ENCODE assay signal across 13 mouse cellular contexts in genomic region chr7:96801368-96801767, GRCm38 (mm10).
DNase-seq lines count a peak whose midpoint lies in the region; ATAC-seq and TF ChIP-seq lines count a peak whose summit lies in the region.
"Had no signal": no experiment of that assay in that cellular context is flagged by ENCODE, and none has a peak within 500 bp of the region (broad histone marks: within the 10 kb centered on the region; RNA-seq: fewer than 3 reads in every experiment).

No protein-coding gene starts in this region.

- H3K27ac ChIP-seq in hindbrain, postnatal 0 days = no peak overlapping the region
- no peak overlapping the region for H3K27ac ChIP-seq in neural tube, embryonic 15.5 days (replicated peaks)
- no peak overlapping the region for H3K27ac ChIP-seq in hindbrain, embryonic 12.5 days
- H3K27ac ChIP-seq: intestine, embryonic 15.5 days; liver, embryonic 15.5 days; midbrain, embryonic 13.5 days had no signal

- DNase-seq in embryo, embryonic 10.5 days (ENCODE audit: low spot score) = peak; percentile 28
- DNase-seq in embryo, embryonic 10 days (ENCODE audit: low spot score) = no peak
- peak; percentile 18 for DNase-seq in 3134 (ENCODE audit: extremely low read depth, insufficient read length, low spot score)
- peak; percentile 40 for DNase-seq in adrenal gland, postnatal 25 days
- DNase-seq in lung, postnatal 10 days = peak; percentile 40
- DNase-seq in hindbrain, postnatal 0 days (ENCODE audit: low spot score) = no peak
- DNase-seq: cerebellum, postnatal 25 days had no signal

- no peak for TF ChIP-seq CTCF in hindbrain, postnatal 0 days (IDR thresholded peaks at IDR 0.05; ENCODE audit: low read depth)

- no peak overlapping the region for H3K4me2 ChIP-seq in hindbrain, postnatal 0 days (ENCODE audit: low read depth, low read length)
- H3K4me2 ChIP-seq in neural tube, embryonic 15.5 days = no peak overlapping the region
- H3K4me2 ChIP-seq in hindbrain, embryonic 12.5 days (replicated peaks) = no peak overlapping the region
- H3K4me2 ChIP-seq: heart, embryonic 12.5 days; intestine, embryonic 15.5 days; liver, embryonic 15.5 days; midbrain, embryonic 13.5 days had no signal

- no peak overlapping the region for H3K9ac ChIP-seq in hindbrain, postnatal 0 days (replicated peaks; ENCODE audit: low read length)
- no peak overlapping the region for H3K9ac ChIP-seq in neural tube, embryonic 15.5 days (replicated peaks)
- H3K9ac ChIP-seq in hindbrain, embryonic 12.5 days = no peak overlapping the region
- H3K9ac ChIP-seq: heart, embryonic 12.5 days; intestine, embryonic 15.5 days; liver, embryonic 15.5 days; midbrain, embryonic 13.5 days had no signal

- no peak overlapping the region for H3K4me3 ChIP-seq in hindbrain, postnatal 0 days (ENCODE audit: low read length)
- H3K4me3 ChIP-seq in neural tube, embryonic 15.5 days (replicated peaks) = no peak overlapping the region
- H3K4me3 ChIP-seq in hindbrain, embryonic 12.5 days = no peak overlapping the region
- H3K4me3 ChIP-seq: heart, embryonic 12.5 days; intestine, embryonic 15.5 days; liver, embryonic 15.5 days; midbrain, embryonic 13.5 days had no signal

- peaks cover 6% of the 10 kb centered on the region; the same call in 1 of the 2 replicates for H3K4me1 ChIP-seq in hindbrain, postnatal 0 days (ENCODE audit: insufficient read depth, low read length)
- H3K4me1 ChIP-seq in neural tube, embryonic 15.5 days = peaks cover 26% of the 10 kb centered on the region
- peaks cover 36% of the 10 kb centered on the region for H3K4me1 ChIP-seq in hindbrain, embryonic 12.5 days

- ATAC-seq in hindbrain, postnatal 0 days = no peak
- ATAC-seq in neural tube, embryonic 15.5 days (ENCODE audit: low FRiP score) = no peak
- no peak for ATAC-seq in hindbrain, embryonic 12.5 days (ENCODE audit: low FRiP score)
- ATAC-seq: intestine, embryonic 15.5 days; midbrain, embryonic 13.5 days had no signal

- no peaks in the 10 kb centered on the region; the same call in 1 of the 2 replicates for H3K27me3 ChIP-seq in hindbrain, postnatal 0 days (ENCODE audit: insufficient read depth, low read length)
- no peaks in the 10 kb centered on the region for H3K27me3 ChIP-seq in neural tube, embryonic 15.5 days (replicated peaks)
- H3K27me3 ChIP-seq in hindbrain, embryonic 12.5 days = no peaks in the 10 kb centered on the region
- H3K27me3 ChIP-seq: heart, embryonic 12.5 days; intestine, embryonic 15.5 days had no signal

- H3K9me3 ChIP-seq in hindbrain, postnatal 0 days (ENCODE audit: low read length) = no peaks in the 10 kb centered on the region
- no peaks in the 10 kb centered on the region for H3K9me3 ChIP-seq in neural tube, embryonic 15.5 days (replicated peaks)
- no peaks in the 10 kb centered on the region for H3K9me3 ChIP-seq in hindbrain, embryonic 12.5 days (replicated peaks)
- H3K9me3 ChIP-seq: heart, embryonic 12.5 days; intestine, embryonic 15.5 days; liver, embryonic 15.5 days; midbrain, embryonic 13.5 days had no signal

- H3K36me3 ChIP-seq in hindbrain, postnatal 0 days (ENCODE audit: insufficient read depth, low read length) = no peaks in the 10 kb centered on the region; the same call in 1 of the 2 replicates
- H3K36me3 ChIP-seq in neural tube, embryonic 15.5 days = no peaks in the 10 kb centered on the region
- no peaks in the 10 kb centered on the region; the same call in 1 of the 2 replicates for H3K36me3 ChIP-seq in hindbrain, embryonic 12.5 days
- H3K36me3 ChIP-seq: heart, embryonic 12.5 days; intestine, embryonic 15.5 days; liver, embryonic 15.5 days had no signal

- WGBS in hindbrain, postnatal 0 days = 80% methylated on average over 9 of the region's 9 CpGs
- 49% methylated on average over 9 of the region's 9 CpGs for WGBS in neural tube, embryonic 15.5 days
- WGBS in hindbrain, embryonic 12.5 days = 69% methylated on average over 9 of the region's 9 CpGs

Comparison
In these comparisons a context has a peak if more than half of its experiments do, and no peak if none do; other contexts are left out.
1. DNase-seq: peak in embryo, embryonic 10.5 days (single experiment), 3134 (single experiment), adrenal gland, postnatal 25 days (single experiment) and lung, postnatal 10 days (single experiment); none in embryo, embryonic 10 days (single experiment) and hindbrain, postnatal 0 days (single experiment).